Mouse (Mus musculus) G1E (cell line): ENCODE data around the gene Rpl7l1.

Experiments
- CTCF ChIP-seq: IDR thresholded peaks from 2 replicates; pipeline ENCODE4 v1.5.1; 2012; ENCODE audit warnings: low read depth, low read length, inconsistent platforms, mixed read lengths
- GATA1 ChIP-seq: IDR thresholded peaks from 2 replicates; pipeline ENCODE4 v1.6.1; 2012; ENCODE audit warnings: borderline replicate concordance, low read length, inconsistent platforms, mixed read lengths
- GATA2 ChIP-seq: IDR thresholded peaks from 2 replicates; pipeline ENCODE4 v1.6.1; 2012; ENCODE audit warnings: low read depth, low read length, inconsistent platforms, borderline replicate concordance
- POLR2AphosphoS5 ChIP-seq: IDR thresholded peaks from 2 replicates; pipeline ENCODE4 v1.6.1; 2012; ENCODE audit warnings: low read depth, low read length, inconsistent platforms; ENCODE audit not compliant: insufficient replicate concordance
- TAL1 ChIP-seq: conservative IDR thresholded peaks from 2 replicates; pipeline ENCODE4 v1.6.1; 2012; ENCODE audit warnings: low read depth, low read length, inconsistent platforms, mixed read lengths

DNA sequence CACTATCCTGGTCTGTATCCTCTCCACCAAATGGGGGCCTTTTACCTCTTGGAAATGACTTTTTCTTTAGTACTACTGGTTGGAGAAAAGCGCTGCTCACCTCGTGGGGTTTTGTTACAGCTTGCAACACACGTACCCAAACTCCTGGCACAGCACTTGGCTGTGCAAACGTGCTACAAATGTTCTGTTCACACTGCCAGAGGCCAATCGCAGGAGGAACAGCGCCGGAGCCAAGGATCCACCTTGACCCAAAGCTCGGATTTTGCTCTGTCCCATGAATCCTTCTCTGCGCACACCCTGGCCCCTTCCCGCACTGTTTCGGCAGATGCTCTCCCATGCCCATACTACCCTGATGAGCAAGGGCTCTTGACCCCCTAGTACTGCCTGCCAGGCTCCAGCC is 54.0 kb downstream of the Rpl7l1 start:
- no peak for TF ChIP-seq CTCF
- no peak for TF ChIP-seq GATA2
- no peak for TF ChIP-seq POLR2AphosphoS5
- no peak for TF ChIP-seq GATA1
- no peak for TF ChIP-seq TAL1
